Mouse (Mus musculus) left cerebral cortex, postnatal 25 days (tissue): ENCODE results near the gene Hs3st2. TPM values are rescaled to one million over a fixed set of nuclear protein-coding genes. Genes with fewer than 3 reads are reported as not detected.

Experiments used
- DNase-seq, 2 experiments: peaks; one replicate each; pipeline ENCODE4 v3.0.0; 2022; ENCODE audit warnings: low spot score in 2 of 2, mixed read lengths in 1 of 2
- intact Hi-C: fragments of 180-260 bp; cut with DNase I; formaldehyde crosslinking; loops from one replicate; pipeline ENCODE4 v1.15.1; 2025
- total RNA-seq, 2 experiments: library from RNA; stranded (reverse); gene quantifications; 2 replicates each; pipeline ENCODE4 v1.2.3; 2021

Hs3st2 gene
- total RNA-seq, 2 experiments from 2014 or later, result 57.6 to 60.1 TPM

GRCm38 (mm10) chr7:121533639-121534038 lies 142.0 kb downstream of the Hs3st2 start:
- intact Hi-C loops, result no loop called here
- peak; percentile 21 to 67 for DNase-seq

DNA sequence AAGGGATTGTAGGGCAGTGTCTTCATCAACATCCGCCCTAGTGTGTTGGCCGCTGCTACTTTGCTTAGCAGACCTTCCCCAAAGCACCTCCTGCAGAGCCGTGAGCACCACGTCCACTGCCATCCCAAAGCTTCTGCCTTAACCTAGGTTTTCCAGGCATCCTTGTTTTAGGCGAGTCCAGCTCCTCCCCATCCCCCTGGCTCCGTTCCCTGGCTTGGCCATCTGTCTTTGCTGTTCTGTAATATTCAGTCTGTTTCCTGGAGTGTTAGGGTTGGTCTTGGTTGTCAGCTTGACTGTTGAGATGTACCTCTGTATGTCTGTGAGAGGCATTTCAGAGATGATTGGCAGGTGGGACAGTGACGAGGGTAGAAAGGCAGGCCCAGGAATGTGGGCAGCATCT lies 142.7 kb downstream of the Hs3st2 start:
- peak in 1 of 2 experiments; percentile 53 for DNase-seq
- intact Hi-C loops, result no loop called here

GRCm38 (mm10) chr7:121535987-121536386 lies 144.3 kb downstream of the Hs3st2 start:
- DNase-seq, result no peak
- intact Hi-C loops, result no loop called here

- DNase-seq, result peak; percentile 61 to 79
- intact Hi-C loops, result loop anchor here (2.0 to 5.0 kb wide), 3 partner anchors 53 to 377 kb away; partner anchors contain the start of gene Hs3st2
Measured at GRCm38 (mm10) chr7:121539405-121540275, 148.0 kb downstream of the Hs3st2 start.

- peak in 1 of 2 experiments; percentile 36 for DNase-seq
- intact Hi-C loops, result loop anchor here (5.0 kb wide), 2 partner anchors 150 to 380 kb away; partner anchors contain the start of gene Hs3st2
Measured at GRCm38 (mm10) chr7:121542458-121542857, 150.8 kb downstream of the Hs3st2 start.

GRCm38 (mm10) chr7:121549329-121550022 lies 157.8 kb downstream of the Hs3st2 start:
- intact Hi-C loops, result no loop called here

More at GRCm38 (mm10) chr7:121549329-121550022, 157.8 kb downstream of the Hs3st2 start:
- DNase-seq, result peak in 1 of 2 experiments; percentile 62
